Mouse (Mus musculus): Measurements from ENCODE around the gene 4933415A04Rik. TPM values are rescaled to one million over a fixed set of nuclear protein-coding genes. Genes with fewer than 3 reads are reported as not detected.

4933415A04Rik gene
- polyA plus RNA-seq, 2 experiments: 0.11 to 0.17 TPM

DNA sequence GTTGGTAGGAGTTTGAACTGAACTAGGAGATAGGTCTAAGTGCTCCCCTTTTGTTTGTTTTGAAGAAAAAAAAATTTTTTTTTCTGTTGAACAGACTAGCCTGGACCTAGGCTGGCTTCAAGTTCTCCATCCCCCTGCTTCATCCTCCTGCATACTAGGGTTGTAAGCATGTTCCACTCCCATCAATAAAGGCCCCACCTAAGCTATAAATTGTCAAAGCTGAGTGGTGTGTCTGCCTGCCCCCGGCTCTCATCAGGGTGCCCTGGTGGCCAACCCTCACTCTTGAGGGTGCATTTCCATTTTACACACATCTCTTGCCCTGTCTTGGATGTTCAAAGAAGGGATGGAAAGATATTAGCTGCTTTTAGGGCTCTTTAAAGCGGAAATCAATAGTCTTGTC is 21.4 kb upstream of the 4933415A04Rik start:
- TF ChIP-seq EP300 (IDR thresholded peaks at IDR 0.05; ENCODE audit: low read depth) (no peak), CTCF (IDR thresholded peaks at IDR 0.05; ENCODE audit: low read depth) (no peak)
- ATAC-seq (ENCODE audit: insufficient read depth) (no peak), DNase-seq (ENCODE audit: low read depth in 3 of 3, low spot score in 3 of 3) (no peak)
- Histone ChIP-seq H3K9me3 (ENCODE audit: control insufficient read depth, low read length) (no peaks in the 10 kb centered on the region), H3K4me3 (ENCODE audit: insufficient read depth in 1 of 2, low read depth in 2 of 2, low read length in 2 of 2) (no peak overlapping the region), H3K27ac (no peak overlapping the region), H3K27me3 (ENCODE audit: control insufficient read depth, insufficient read depth, low read length) (no peaks in the 10 kb centered on the region), H3K4me1 (replicated peaks; ENCODE audit: control insufficient read depth in 2 of 2, insufficient read depth in 2 of 2, low read length in 1 of 2) (peaks cover 0 to 11% of the 10 kb centered on the region in 2 experiments; a peak in 2 of 4 replicates), H3K4me2 (ENCODE audit: low read depth) (no peak overlapping the region), H3K36me3 (replicated peaks; ENCODE audit: control insufficient read depth, insufficient read depth, low read depth) (no peaks in the 10 kb centered on the region), H3K9ac (replicated peaks) (no peak overlapping the region)
- 44% methylated on average over 2 of the region's 2 CpGs for WGBS (ENCODE audit: insufficient replicate concordance)

GRCm38 (mm10) chr11:43565852-43566251 is 21.0 kb upstream of the 4933415A04Rik start:
- TF ChIP-seq EP300 (IDR thresholded peaks at IDR 0.05; ENCODE audit: low read depth) (no peak), CTCF (IDR thresholded peaks at IDR 0.05; ENCODE audit: low read depth) (no peak)
- Histone ChIP-seq H3K9me3 (ENCODE audit: control insufficient read depth, low read length) (no peaks in the 10 kb centered on the region), H3K9ac (replicated peaks) (no peak overlapping the region), H3K27ac (no peak overlapping the region), H3K4me3 (ENCODE audit: insufficient read depth in 1 of 2, low read depth in 2 of 2, low read length in 2 of 2) (no peak overlapping the region), H3K4me2 (ENCODE audit: low read depth) (no peak overlapping the region), H3K4me1 (replicated peaks; ENCODE audit: control insufficient read depth in 2 of 2, insufficient read depth in 2 of 2, low read length in 1 of 2) (peaks cover 0 to 14% of the 10 kb centered on the region in 2 experiments; a peak in 2 of 4 replicates), H3K36me3 (replicated peaks; ENCODE audit: control insufficient read depth, insufficient read depth, low read depth) (no peaks in the 10 kb centered on the region), H3K27me3 (ENCODE audit: control insufficient read depth, insufficient read depth, low read length) (no peaks in the 10 kb centered on the region)
- DNase-seq (ENCODE audit: low read depth in 3 of 3, low spot score in 3 of 3): no peak
- ATAC-seq (ENCODE audit: insufficient read depth): no peak
- 50% methylated on average over 8 of the region's 8 CpGs for WGBS (ENCODE audit: insufficient replicate concordance)

DNA sequence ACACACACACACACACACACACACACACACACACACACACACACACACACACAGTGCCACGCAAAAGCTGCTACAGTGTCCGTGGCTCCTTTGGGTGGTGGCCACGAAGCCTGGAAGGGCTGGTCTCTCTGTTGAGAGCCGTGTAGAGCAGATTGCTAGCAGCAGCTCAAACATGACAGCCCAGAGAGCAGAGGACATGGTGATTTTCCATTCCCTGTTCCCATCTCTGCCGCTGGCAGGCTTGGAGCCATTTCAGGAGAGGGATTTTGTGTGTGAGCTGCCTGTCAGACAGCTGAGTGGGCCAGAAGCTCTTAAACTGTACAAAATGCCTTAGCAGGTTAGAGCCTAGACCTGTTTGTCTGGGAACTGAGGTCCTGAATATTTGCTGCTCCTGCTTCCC is 20.1 kb upstream of the 4933415A04Rik start:
- no peak overlapping the region for H3K9ac ChIP-seq (replicated peaks)
- TF ChIP-seq EP300 (IDR thresholded peaks at IDR 0.05; ENCODE audit: low read depth) (no peak), CTCF (IDR thresholded peaks at IDR 0.05; ENCODE audit: low read depth) (no peak)
- H3K36me3 ChIP-seq (replicated peaks; ENCODE audit: control insufficient read depth, insufficient read depth, low read depth): no peaks in the 10 kb centered on the region

DNA sequence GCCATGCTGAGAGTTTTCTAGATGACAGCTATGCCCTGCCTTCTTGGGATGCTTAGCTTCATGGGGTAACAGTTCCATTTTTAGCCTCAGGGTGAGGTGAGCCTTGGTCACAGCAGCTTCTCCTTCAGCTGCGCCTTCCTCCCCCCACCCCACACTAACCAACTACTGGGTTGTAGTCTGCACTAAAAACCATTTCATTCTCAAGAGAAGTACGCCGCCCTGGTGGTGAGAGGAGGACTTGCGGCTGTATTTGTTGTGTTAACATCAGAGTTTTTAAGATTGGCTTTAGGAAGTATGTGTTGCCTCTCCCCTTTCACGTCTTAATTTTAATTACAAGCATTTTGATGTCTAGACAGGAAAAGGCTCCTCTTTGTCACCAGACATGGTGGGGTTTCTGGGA is 18.6 kb upstream of the 4933415A04Rik start:
- 17% methylated on average over 5 of the region's 5 CpGs for WGBS (ENCODE audit: insufficient replicate concordance)
- H3K4me3 ChIP-seq (ENCODE audit: insufficient read depth in 1 of 2, low read depth in 2 of 2, low read length in 2 of 2): no peak overlapping the region
- DNase-seq (ENCODE audit: low read depth in 3 of 3, low spot score in 3 of 3) (no peak), ATAC-seq (ENCODE audit: insufficient read depth) (no peak)
- H3K9ac ChIP-seq (replicated peaks): no peak overlapping the region
- H3K4me1 ChIP-seq (replicated peaks; ENCODE audit: control insufficient read depth in 2 of 2, insufficient read depth in 2 of 2, low read length in 1 of 2): peaks cover 0 to 10% of the 10 kb centered on the region in 2 experiments; a peak in 2 of 4 replicates
- no peak overlapping the region for H3K4me2 ChIP-seq (ENCODE audit: low read depth)
- no peaks in the 10 kb centered on the region for H3K36me3 ChIP-seq (replicated peaks; ENCODE audit: control insufficient read depth, insufficient read depth, low read depth)
- no peaks in the 10 kb centered on the region for H3K27me3 ChIP-seq (ENCODE audit: control insufficient read depth, insufficient read depth, low read length)
- TF ChIP-seq EP300 (IDR thresholded peaks at IDR 0.05; ENCODE audit: low read depth) (no peak), CTCF (IDR thresholded peaks at IDR 0.05; ENCODE audit: low read depth) (peak; percentile 73)
- H3K27ac ChIP-seq: no peak overlapping the region
- H3K9me3 ChIP-seq (ENCODE audit: control insufficient read depth, low read length): no peaks in the 10 kb centered on the region

More for the DNA sequence above, 20.1 kb upstream of the 4933415A04Rik start:
- H3K27me3 ChIP-seq (ENCODE audit: control insufficient read depth, insufficient read depth, low read length): no peaks in the 10 kb centered on the region
- no peak for DNase-seq (ENCODE audit: low read depth in 3 of 3, low spot score in 3 of 3)
- no peaks in the 10 kb centered on the region for H3K9me3 ChIP-seq (ENCODE audit: control insufficient read depth, low read length)
- peaks cover 0 to 14% of the 10 kb centered on the region in 2 experiments; a peak in 2 of 4 replicates for H3K4me1 ChIP-seq (replicated peaks; ENCODE audit: control insufficient read depth in 2 of 2, insufficient read depth in 2 of 2, low read length in 1 of 2)
- WGBS (ENCODE audit: insufficient replicate concordance): 66% methylated on average over 5 of the region's 5 CpGs
- H3K27ac ChIP-seq: no peak overlapping the region
- H3K4me3 ChIP-seq (ENCODE audit: insufficient read depth in 1 of 2, low read depth in 2 of 2, low read length in 2 of 2): no peak overlapping the region
- no peak for ATAC-seq (ENCODE audit: insufficient read depth)
- no peak overlapping the region for H3K4me2 ChIP-seq (ENCODE audit: low read depth)

DNA sequence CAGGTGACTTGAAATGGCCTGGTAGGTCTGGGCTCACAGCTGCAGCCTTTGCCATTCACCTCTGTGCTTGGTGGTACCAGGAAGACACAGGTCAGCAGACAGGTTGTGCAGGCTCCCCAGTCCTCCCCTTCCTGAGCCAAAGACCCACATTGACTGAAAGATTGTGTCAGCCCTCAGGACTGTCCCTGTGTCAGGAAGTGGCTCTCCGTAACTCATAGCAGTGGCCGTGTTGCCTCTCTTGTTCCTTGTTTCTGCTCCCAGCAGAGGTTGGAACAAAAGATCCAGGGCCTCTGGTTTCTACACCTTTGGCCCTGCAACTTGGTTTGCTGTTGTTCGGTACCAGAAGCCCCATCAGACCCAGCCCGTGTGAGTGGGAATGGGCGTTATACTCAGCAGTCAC is 17.7 kb upstream of the 4933415A04Rik start:
- Histone ChIP-seq H3K9ac (replicated peaks) (no peak overlapping the region), H3K9me3 (ENCODE audit: control insufficient read depth, low read length) (no peaks in the 10 kb centered on the region), H3K27me3 (ENCODE audit: control insufficient read depth, insufficient read depth, low read length) (no peaks in the 10 kb centered on the region), H3K4me2 (ENCODE audit: low read depth) (no peak overlapping the region), H3K4me3 (ENCODE audit: insufficient read depth in 1 of 2, low read depth in 2 of 2, low read length in 2 of 2) (no peak overlapping the region), H3K36me3 (replicated peaks; ENCODE audit: control insufficient read depth, insufficient read depth, low read depth) (no peaks in the 10 kb centered on the region), H3K4me1 (replicated peaks; ENCODE audit: control insufficient read depth in 2 of 2, insufficient read depth in 2 of 2, low read length in 1 of 2) (peaks cover 0 to 9% of the 10 kb centered on the region in 2 experiments; a peak in 2 of 4 replicates), H3K27ac (no peak overlapping the region)
- 27% methylated on average over 5 of the region's 5 CpGs for WGBS (ENCODE audit: insufficient replicate concordance)
- TF ChIP-seq EP300 (IDR thresholded peaks at IDR 0.05; ENCODE audit: low read depth) (no peak), CTCF (IDR thresholded peaks at IDR 0.05; ENCODE audit: low read depth) (no peak)
- ATAC-seq (ENCODE audit: insufficient read depth) (no peak), DNase-seq (ENCODE audit: low read depth in 3 of 3, low spot score in 3 of 3) (no peak)

All from liver, embryonic 14.5 days (tissue).